Mouse (Mus musculus) erythroblast, embryonic 14.5 days (primary cell): ENCODE results near the gene Nmur1.

Experiments used
- GATA1 ChIP-seq: IDR thresholded peaks from 2 replicates; pipeline ENCODE4 v1.6.1; 2012; ENCODE audit warnings: low read length, inconsistent platforms, mixed read lengths
- TAL1 ChIP-seq: IDR thresholded peaks from 3 replicates; pipeline ENCODE4 v1.6.1; 2012; ENCODE audit warnings: low read length, inconsistent platforms, mixed read lengths

- TF ChIP-seq TAL1 = no peak
- no peak for TF ChIP-seq GATA1
Observed at GRCm38 (mm10) chr1:86416321-86416720, 9.7 kb downstream of the Nmur1 start.
